In the genomic region with DNA sequence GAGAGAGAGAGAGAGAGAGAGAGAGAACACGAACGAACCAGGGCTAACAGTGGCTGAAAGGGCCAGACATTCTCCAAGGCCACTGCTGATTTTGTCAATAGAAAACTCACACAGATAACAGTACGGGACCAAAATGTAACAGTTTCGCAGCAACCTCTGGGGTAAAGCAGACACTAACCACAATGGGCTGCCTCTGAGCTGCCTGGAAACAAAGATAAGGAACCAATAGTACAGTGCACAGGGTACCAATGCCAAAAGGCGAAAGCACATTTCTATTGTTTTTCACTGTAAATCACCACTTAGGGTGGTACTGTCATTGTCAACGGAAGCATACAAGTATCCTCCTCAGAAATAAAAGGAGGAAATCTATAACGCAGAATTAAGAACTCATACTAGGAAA, we compare ENCODE assay signal across 22 mouse cellular contexts.
"Had no signal": no experiment of that assay in that cellular context is flagged by ENCODE, and none has a peak within 500 bp of the region (broad histone marks: within the 10 kb centered on the region; RNA-seq: fewer than 3 reads in every experiment).

No protein-coding gene starts in this region.

- H3K27me3 ChIP-seq: heart, embryonic 12.5 days; hindbrain, embryonic 13.5 days; hindbrain, embryonic 15.5 days; kidney, embryonic 15.5 days; limb, embryonic 12.5 days; liver, embryonic 15.5 days had no signal

- H3K4me3 ChIP-seq: heart, embryonic 12.5 days; hindbrain, embryonic 13.5 days; hindbrain, embryonic 15.5 days; kidney, embryonic 15.5 days; left cerebral cortex, adult 2 months; limb, embryonic 10.5 days; limb, embryonic 12.5 days; liver, embryonic 15.5 days had no signal

- H3K9ac ChIP-seq: heart, embryonic 12.5 days; hindbrain, embryonic 13.5 days; hindbrain, embryonic 15.5 days; kidney, embryonic 15.5 days; limb, embryonic 12.5 days; liver, embryonic 15.5 days had no signal

- H3K36me3 ChIP-seq: heart, embryonic 12.5 days; hindbrain, embryonic 13.5 days; hindbrain, embryonic 15.5 days; kidney, embryonic 15.5 days; limb, embryonic 10.5 days; limb, embryonic 12.5 days; liver, embryonic 15.5 days had no signal

- H3K9me3 ChIP-seq: heart, embryonic 12.5 days; hindbrain, embryonic 13.5 days; hindbrain, embryonic 15.5 days; kidney, embryonic 15.5 days; limb, embryonic 10.5 days; limb, embryonic 12.5 days; liver, embryonic 15.5 days had no signal

- H3K4me2 ChIP-seq: heart, embryonic 12.5 days; hindbrain, embryonic 13.5 days; hindbrain, embryonic 15.5 days; kidney, embryonic 15.5 days; limb, embryonic 12.5 days; liver, embryonic 15.5 days had no signal

- DNase-seq: gastrocnemius, postnatal 14 days; gastrocnemius, postnatal 36 days; heart, adult 18-20 months; heart, postnatal 10 days; heart, postnatal 4 days; kidney, adult 11 months; kidney, adult 2 months; kidney, adult 9 months; kidney, postnatal 14 days; kidney, postnatal 36 days; layer of hippocampus, adult 9-11 months had no signal

- H3K4me1 ChIP-seq: hindbrain, embryonic 15.5 days; kidney, embryonic 15.5 days; limb, embryonic 12.5 days; liver, embryonic 15.5 days had no signal

- H3K27ac ChIP-seq: hindbrain, embryonic 13.5 days; hindbrain, embryonic 15.5 days; hindbrain, postnatal 0 days; kidney, embryonic 15.5 days; kidney, postnatal 0 days; left cerebral cortex, adult 2 months; limb, embryonic 10.5 days; limb, embryonic 12.5 days; liver, embryonic 15.5 days had no signal

- ATAC-seq: hindbrain, postnatal 0 days; intestine, embryonic 16.5 days had no signal
